Mouse (Mus musculus) lung, embryonic 14.5 days (tissue): Measurements from ENCODE around the gene Gm8909. TPM values are rescaled to one million over a fixed set of nuclear protein-coding genes. Genes with fewer than 3 reads are reported as not detected.
"Not testable (repeated sequence)": the region's sequence is repeated elsewhere in the genome, so short reads cannot be mapped to it uniquely, and the experiment has no call there.

ENCODE experiments used
- ATAC-seq: fragments of 200-750 bp; cut with Nextera tagmentation; 2 replicates; pipeline ENCODE4 v1.8.0; 2017; ENCODE audit warnings: mild to moderate bottlenecking, moderate TSS enrichment, moderate library complexity; ENCODE audit not compliant: insufficient read depth
- DNase-seq: peaks from one replicate; pipeline ENCODE4 v3.0.0-alpha.2; 2015
- H3K27ac ChIP-seq: fragments of 300-500 bp; sonication (generic); 2 replicates; pipeline ENCODE4 v1.5.1; 2014; ENCODE audit warnings: low read depth, mild to moderate bottlenecking, moderate library complexity
- H3K27me3 ChIP-seq: fragments of 300-500 bp; sonication (generic); 2 replicates; pipeline ENCODE4 v1.6.1; 2014; ENCODE audit warnings: low read length, control low read depth; ENCODE audit not compliant: insufficient read depth
- H3K36me3 ChIP-seq: fragments of 300-500 bp; sonication (generic); 2 replicates; pipeline ENCODE4 v1.6.1; 2014; ENCODE audit warnings: control low read depth; ENCODE audit not compliant: insufficient read depth
- H3K4me1 ChIP-seq: fragments of 300-500 bp; sonication (generic); 2 replicates; pipeline ENCODE4 v1.6.1; 2014; ENCODE audit warnings: antibody characterized with exemption, control low read depth; ENCODE audit not compliant: insufficient read depth
- H3K4me2 ChIP-seq: fragments of 300-500 bp; sonication (generic); 2 replicates; pipeline ENCODE4 v1.6.1; 2014; ENCODE audit warnings: mild to moderate bottlenecking
- H3K4me3 ChIP-seq: fragments of 300-500 bp; sonication (generic); 2 replicates; pipeline ENCODE4 v1.5.1; 2014; ENCODE audit warnings: low read depth, low read length
- H3K9ac ChIP-seq: fragments of 300-500 bp; sonication (generic); 2 replicates; pipeline ENCODE4 v1.6.1; 2014
- H3K9me3 ChIP-seq: fragments of 300-500 bp; sonication (generic); 2 replicates; pipeline ENCODE4 v1.6.1; 2016; ENCODE audit warnings: low read depth, low read length, control low read depth
- CTCF ChIP-seq: IDR thresholded peaks from 2 replicates; pipeline ENCODE4 v1.5.1; 2016; ENCODE audit warnings: antibody characterized with exemption, low read depth
- WGBS: fragments of 180-500 bp; shearing (Covaris S2); extraction: QIAGEN DNeasy Blood & Tissue Kit; methylation state at CpG from one replicate; pipeline ENCODE4 v1.1.7; 2014; 5-methylcytosine and 5-hydroxymethylcytosine counted together
- polyA plus RNA-seq: library from polyadenylated mRNA; unstranded; fragments of >200 nt; fragmentation: Nextera tagmentation; extraction: Ambion mirVana; gene quantifications from 2 replicates; pipeline ENCODE4 v1.2.1, GENCODE M21; 2014

Gm8909 gene
- polyA plus RNA-seq, 1 experiment from 2014 or later, result 51.4 TPM

DNA sequence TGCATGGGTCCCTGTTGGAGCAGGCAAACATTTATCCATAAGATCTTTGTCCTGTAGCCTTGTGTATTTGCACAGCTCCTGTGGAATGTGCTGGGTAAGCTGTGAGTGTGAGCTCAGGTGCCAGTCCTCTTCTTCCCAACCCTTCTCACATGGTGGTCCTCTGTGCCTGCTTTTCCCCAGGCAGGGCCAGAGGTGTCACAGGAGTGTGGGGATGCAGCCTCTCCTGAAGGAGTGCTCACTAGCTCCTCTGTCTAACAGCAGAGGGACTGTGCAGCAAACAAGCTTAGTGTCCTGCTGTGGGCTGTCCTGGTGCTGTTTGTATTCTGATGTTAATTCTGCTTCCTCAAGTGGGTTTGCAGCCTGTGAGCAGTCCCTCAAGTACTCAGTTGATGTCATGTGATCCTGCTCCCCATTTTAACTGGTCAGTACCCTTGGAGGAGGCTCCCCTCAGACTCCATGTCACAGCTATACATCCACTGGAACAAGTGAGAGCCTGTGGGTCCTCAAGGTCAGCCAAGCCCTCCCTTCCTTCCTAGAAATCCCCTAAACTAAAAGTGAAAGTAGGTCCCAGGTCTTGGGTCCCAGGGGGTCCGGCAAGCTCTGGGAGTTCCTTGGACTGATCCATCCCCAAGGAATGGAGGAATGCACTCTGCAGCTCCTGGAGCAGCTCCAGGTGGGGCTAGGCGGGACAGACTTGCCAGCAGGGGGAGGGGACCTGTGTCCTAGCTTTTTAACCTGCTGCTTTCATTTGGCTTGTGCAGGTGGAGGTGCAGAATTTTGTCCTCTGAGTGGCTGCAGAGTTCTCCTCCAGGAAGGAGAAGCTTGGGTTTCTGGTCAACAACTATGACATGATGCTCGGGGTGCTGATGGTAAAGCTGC lies 13.8 kb downstream of the Gm8909 start:
- Histone ChIP-seq H3K4me3 (peak overlapping the region; percentile 37), H3K9ac (peak overlapping the region; percentile 42; the same call in 1 of the 2 replicates)
- no peak for TF ChIP-seq CTCF

DNA sequence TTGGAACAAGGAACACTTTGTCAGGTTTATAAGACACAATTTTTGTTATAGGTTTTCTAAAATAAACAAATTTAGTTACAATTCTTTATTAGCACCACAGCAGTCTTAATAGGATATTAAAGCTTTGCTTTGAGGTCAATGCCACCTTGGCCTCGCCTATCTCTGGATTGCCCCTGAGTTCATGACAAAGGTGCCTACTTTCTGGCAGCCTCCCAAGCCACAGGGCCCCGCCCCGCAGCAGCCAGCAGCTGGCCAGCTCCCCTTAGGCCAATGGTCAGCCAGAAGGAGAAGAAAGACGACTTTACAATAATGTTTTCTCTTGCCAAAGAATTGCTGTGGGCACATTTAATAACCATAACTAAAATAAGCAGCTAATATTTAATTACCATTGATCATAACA lies 17.1 kb downstream of the Gm8909 start:
- not testable (repeated sequence) for ATAC-seq, H3K9me3 ChIP-seq, H3K4me2 ChIP-seq, H3K9ac ChIP-seq, DNase-seq, H3K4me3 ChIP-seq, H3K36me3 ChIP-seq, H3K4me1 ChIP-seq, H3K27ac ChIP-seq
- 41% methylated on average over 4 of the region's 4 CpGs for WGBS
- H3K27me3 ChIP-seq, result peaks cover 12% of the 10 kb centered on the region; the same call in 1 of the 2 replicates

More for the DNA sequence above, 13.8 kb downstream of the Gm8909 start:
- no peaks in the 10 kb centered on the region for H3K36me3 ChIP-seq
- peaks cover 18% of the 10 kb centered on the region for H3K27me3 ChIP-seq
- peak overlapping the region; percentile 82 for H3K27ac ChIP-seq
- ATAC-seq (peak; percentile 86), DNase-seq (peak; percentile 48)
- H3K9me3 ChIP-seq, result no peaks in the 10 kb centered on the region
- no peaks in the 10 kb centered on the region for H3K4me1 ChIP-seq
- peak overlapping the region; percentile 60 for H3K4me2 ChIP-seq
- 12% methylated on average over 3 of the region's 3 CpGs for WGBS

DNA sequence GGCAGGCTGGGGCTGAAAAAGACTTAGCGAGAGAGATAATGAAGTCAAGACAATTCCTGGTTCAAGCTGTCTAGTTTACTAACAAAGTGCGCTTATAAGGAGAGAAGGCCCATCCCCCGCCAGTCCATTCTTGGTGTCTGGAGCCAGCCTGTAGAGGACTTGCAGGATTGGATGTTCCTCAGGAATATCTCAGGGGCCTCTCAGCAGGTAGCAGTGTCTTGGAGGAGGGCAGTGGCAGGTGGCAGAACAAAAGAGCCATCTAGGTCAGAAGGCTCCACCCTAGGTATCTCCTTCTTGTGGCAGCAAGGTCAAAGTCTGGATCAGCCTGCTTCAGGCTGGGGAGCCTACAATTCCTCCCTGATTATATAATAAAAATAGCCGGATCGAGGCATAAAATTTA lies 19.9 kb downstream of the Gm8909 start:
- H3K4me2 ChIP-seq, DNase-seq, H3K36me3 ChIP-seq, H3K9me3 ChIP-seq, H3K4me1 ChIP-seq, H3K9ac ChIP-seq, ATAC-seq, H3K4me3 ChIP-seq: not testable (repeated sequence)
- 77% methylated on average over 5 of the region's 5 CpGs for WGBS
- Histone ChIP-seq H3K27me3 (peaks cover 17% of the 10 kb centered on the region), H3K27ac (0 out of 2 replicates have a peak overlapping the region, but pooled peaks have one; percentile 50)

DNA sequence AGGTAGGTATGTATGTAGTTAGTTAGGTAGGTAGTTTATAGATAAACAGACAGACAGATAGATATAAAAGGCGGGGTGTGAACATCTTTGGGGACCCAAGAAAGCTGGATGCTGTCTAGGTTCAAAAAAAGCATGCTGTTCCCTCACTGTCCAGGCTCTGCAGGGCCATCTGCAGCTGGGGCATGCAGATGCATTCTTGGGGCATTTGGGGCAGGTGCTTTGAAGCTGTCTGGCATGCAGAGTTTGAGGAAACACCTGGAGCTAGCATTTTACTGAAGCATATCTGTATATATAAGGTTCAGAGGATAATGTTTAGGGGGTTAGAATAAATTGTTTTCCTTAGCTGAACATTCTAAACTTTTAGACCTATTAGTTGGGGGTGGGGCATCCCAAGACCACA lies 21.4 kb downstream of the Gm8909 start:
- 74% methylated on average over 1 of the region's 1 CpGs for WGBS
- ATAC-seq, result peak; percentile 33; the same call in 1 of the 2 replicates
- not testable (repeated sequence) for H3K36me3 ChIP-seq, H3K9me3 ChIP-seq, H3K4me1 ChIP-seq, H3K4me3 ChIP-seq, H3K9ac ChIP-seq, DNase-seq
- Histone ChIP-seq H3K4me2 (0 out of 2 replicates have a peak overlapping the region, but pooled peaks have one; percentile 2), H3K27me3 (peaks cover 17% of the 10 kb centered on the region), H3K27ac (peak overlapping the region; percentile 48; the same call in 1 of the 2 replicates)

DNA sequence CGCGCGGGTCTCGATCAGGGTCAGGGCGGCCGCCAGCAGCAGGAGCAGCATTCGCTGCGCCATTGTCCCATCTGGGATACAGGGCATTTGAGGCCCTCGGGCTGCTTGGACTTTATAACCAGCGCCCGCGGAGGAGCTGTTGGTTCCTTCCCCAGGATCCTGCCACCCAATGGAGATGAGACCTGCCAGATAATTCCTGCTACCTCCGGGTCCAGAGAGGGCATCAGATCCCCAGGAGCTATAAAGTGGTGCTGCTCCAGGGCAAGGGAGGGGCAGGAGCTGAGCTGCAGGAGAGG lies 22.5 kb downstream of the Gm8909 start:
- not testable (repeated sequence) for DNase-seq, H3K4me1 ChIP-seq, H3K36me3 ChIP-seq, H3K9me3 ChIP-seq
- peak overlapping the region; percentile 65 for H3K4me2 ChIP-seq
- H3K27ac ChIP-seq, result peak overlapping the region; percentile 87
- 0 out of 2 replicates have a peak, but pooled peaks have one; percentile 45 for ATAC-seq
- 1% methylated on average over 13 of the region's 13 CpGs for WGBS
- peak overlapping the region; percentile 45 for H3K4me3 ChIP-seq
- H3K9ac ChIP-seq, result peak overlapping the region; percentile 62
- H3K27me3 ChIP-seq, result peaks cover 17% of the 10 kb centered on the region

DNA sequence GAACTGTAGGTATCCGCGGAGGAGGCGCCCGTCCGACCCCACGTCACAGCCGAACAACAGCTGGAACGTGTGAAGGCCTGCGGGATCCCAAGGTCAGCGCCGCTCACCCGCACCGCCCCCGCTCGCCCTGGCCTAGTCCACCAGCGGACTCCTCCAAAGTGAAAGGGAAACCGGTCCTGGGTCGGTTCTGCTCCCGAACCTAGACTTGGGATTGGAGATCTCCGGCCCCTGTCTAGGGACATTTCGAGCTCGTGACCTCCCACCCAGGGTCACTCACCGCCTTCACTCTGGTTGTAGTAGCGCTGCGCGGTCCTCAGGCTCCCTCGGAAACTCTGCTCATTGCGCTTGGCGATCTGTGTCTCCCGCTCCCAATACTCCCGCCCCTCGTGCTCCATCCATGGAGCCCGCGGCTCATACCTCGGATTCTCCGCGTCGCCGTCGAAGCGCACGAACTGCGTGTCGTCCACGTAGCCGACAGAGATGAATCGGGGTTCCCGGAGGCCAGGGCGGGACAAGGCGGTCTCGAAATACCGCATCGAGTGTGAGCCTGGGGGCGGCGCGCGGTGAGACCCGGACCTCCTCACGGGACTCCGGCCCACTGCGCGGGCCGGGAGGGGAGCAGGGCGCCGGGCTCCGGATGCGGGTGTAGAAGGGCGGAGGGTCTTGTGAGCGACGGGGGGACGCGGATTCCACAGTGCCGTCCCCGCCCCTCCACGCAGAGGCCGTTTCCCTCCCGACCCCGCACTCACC lies 23.1 kb downstream of the Gm8909 start:
- ATAC-seq, result peak; percentile 38; the same call in 1 of the 2 replicates
- peak overlapping the region; percentile 62 for H3K9ac ChIP-seq
- H3K4me2 ChIP-seq, result peak overlapping the region; percentile 65
- no peaks in the 10 kb centered on the region for H3K4me1 ChIP-seq
- H3K27ac ChIP-seq, result peak overlapping the region; percentile 87
- H3K27me3 ChIP-seq, result peaks cover 17% of the 10 kb centered on the region
- peak; percentile 24 for DNase-seq
- no peaks in the 10 kb centered on the region for H3K36me3 ChIP-seq
- peak overlapping the region; percentile 45 for H3K4me3 ChIP-seq
- TF ChIP-seq CTCF, result no peak
- no peaks in the 10 kb centered on the region for H3K9me3 ChIP-seq
- 2% methylated on average over 78 of the region's 78 CpGs for WGBS

DNA sequence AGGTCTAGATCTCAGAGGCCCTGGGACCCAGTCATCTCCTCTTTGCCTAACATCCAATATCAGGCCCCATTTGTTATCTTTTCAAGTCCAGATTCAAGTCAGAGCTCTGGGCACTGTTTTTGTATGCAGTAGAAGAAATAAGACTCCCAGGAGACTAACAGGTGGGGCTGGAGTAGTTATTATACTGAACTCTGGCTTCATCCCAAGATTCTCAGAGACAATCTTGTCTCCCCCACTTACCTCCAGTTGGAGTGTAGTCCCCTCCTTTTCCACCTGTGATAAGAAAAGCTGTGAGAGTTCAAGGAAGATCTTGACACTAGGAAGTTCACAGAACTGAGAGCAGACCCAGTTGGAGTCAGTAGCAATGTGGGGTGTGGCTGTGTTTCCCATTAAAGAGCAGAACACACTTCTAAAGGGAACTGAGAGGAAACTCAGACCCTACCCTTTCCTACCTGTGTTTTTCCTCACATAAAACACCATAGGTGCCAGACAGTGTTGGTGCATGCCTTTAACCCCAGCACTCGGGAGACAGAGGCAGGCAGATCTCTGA lies 32.0 kb downstream of the Gm8909 start:
- not testable (repeated sequence) for H3K4me1 ChIP-seq, DNase-seq, H3K9me3 ChIP-seq, H3K27ac ChIP-seq, H3K36me3 ChIP-seq, H3K9ac ChIP-seq, H3K27me3 ChIP-seq, ATAC-seq, H3K4me3 ChIP-seq, H3K4me2 ChIP-seq
- WGBS, result 62% methylated on average over 1 of the region's 1 CpGs

DNA sequence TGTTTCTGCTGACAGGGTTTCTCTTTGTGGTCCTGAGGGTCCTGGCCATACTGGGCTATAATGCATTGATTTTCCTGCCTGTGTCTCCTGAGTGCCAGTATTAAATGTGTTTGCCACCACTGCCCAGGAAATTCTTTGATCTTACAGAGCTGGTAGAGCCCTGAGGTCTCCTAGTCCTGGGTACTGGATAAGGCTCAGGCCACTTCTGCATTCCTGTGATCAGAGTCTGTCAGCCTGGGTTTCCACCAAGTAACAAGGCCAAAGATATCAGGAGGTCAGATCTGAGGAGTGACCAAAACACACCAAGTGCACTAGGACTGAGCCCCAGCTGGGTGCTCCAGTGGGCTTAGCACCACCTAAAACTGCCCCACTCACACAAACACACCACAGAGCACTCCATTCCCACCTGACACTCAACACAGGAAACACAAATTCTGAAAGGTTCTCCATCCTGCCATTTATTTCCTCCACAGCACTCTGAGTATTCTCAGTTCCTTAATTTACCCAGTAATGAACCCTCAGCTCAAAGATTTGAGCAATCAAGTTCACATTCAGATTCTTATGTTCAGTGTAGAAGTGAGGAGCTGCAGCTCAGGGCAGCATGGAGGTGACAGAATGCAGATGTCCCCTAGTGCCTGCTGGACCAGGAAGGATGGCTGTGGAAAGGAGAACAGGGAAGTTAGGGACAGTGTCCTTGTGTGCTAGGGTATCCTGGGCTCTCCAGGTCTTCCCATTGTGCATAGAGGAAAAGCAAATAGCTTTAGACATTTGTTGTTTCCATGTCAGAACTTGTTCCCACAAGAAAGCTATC lies 32.7 kb downstream of the Gm8909 start:
- not testable (repeated sequence) for H3K4me3 ChIP-seq, H3K4me2 ChIP-seq, ATAC-seq, DNase-seq, H3K9me3 ChIP-seq, H3K27ac ChIP-seq, H3K9ac ChIP-seq, H3K27me3 ChIP-seq, H3K36me3 ChIP-seq, H3K4me1 ChIP-seq
